Mouse (Mus musculus): ENCODE measurements around the gene Fxyd4.

DNA sequence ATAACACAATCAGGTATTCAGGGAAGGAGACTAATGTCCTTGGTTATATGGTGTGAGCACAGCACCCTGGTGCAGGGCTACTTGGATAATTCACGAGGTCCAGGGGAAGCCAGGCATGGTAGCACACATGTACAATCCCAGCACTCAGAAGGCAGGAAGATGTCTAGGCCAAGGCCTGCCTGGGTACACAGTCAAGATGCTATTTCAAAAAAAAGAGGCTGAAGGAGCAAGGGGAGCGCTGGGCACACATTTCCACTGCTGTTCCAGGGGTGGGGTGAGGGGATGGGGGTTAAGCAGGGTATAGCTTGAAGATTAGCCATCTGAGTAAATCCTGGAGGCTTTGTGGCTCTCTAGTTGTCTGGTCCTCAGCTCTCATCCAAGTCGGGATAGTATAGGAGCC, 33.7 kb downstream of the Fxyd4 start:
- TF ChIP-seq USF2 (conservative IDR thresholded peaks at IDR 0.05; ENCODE audit: low read depth, low read length) = no peak
- TF ChIP-seq MXI1 (IDR thresholded peaks at IDR 0.05; ENCODE audit: low read depth, low read length) = no peak
- TF ChIP-seq BHLHE40 (IDR thresholded peaks at IDR 0.05; ENCODE audit: low read depth, low read length) = no peak
- TF ChIP-seq CHD2 (IDR thresholded peaks at IDR 0.05; ENCODE audit: low read length) = no peak
- TF ChIP-seq ELF1 (IDR thresholded peaks at IDR 0.05; ENCODE audit: low read depth, low read length) = no peak
- no peak for TF ChIP-seq POLR2A (IDR thresholded peaks at IDR 0.05; ENCODE audit: low read depth, low read length)
- no peak for TF ChIP-seq TCF12 (IDR thresholded peaks at IDR 0.05; ENCODE audit: low read depth, low read length)
- no peak for TF ChIP-seq CTCF (conservative IDR thresholded peaks at IDR 0.05 in 1 of 2, IDR thresholded peaks at IDR 0.05 in 1 of 2; ENCODE audit: low read depth in 2 of 2, low read length in 2 of 2)
- no peak for TF ChIP-seq SMC3 (IDR thresholded peaks at IDR 0.05; ENCODE audit: low read depth, low read length)
- TF ChIP-seq ZMIZ1 (IDR thresholded peaks at IDR 0.05; ENCODE audit: low read depth, low read length) = no peak
- TF ChIP-seq RAD21 (IDR thresholded peaks at IDR 0.05; ENCODE audit: low read depth, low read length) = no peak

Data from CH12.LX (cell line).